ENCODE assay signal across 17 mouse cellular contexts in the genomic region with DNA sequence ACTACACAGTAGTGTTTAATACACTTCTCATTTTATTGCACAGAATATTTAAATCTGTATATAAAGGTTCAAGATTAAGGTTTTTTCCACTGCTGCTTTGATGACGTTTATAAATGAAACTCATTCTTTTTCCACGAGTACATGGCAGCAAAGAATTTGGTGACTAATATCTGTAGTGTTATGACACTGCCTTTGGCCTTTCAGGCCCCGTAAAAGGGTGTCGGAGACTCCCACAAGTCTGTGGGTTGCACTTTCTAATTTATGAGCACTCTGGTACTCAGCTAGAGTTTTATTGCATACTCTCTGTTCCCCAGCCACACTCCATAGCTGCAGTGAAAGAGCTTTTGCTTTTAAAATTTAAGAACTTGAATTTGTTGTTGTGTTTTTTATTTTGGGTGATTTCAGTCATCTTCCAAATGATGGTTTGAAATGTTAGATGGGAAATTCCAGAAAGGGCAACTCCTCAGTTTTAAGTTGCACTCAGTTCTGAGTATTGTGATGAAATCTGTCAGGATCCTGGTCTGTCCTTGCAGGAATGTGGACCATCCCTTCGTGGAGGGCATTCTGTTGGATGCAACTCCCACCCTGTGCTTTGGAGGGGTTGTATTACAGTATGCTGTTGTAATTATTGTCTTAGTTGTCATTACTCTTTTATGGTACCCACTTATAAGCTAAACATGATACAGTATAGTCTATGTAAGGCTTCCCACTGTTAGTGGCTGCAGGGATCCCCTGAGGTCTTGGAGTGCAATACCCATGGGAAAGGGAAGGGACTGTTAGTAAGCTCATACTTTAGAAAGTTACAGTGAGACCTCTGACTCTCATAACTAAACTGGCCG.
DNase-seq lines count a peak whose midpoint lies in the region; ATAC-seq and TF ChIP-seq lines count a peak whose summit lies in the region.
"Had no signal": no experiment of that assay in that cellular context is flagged by ENCODE, and none has a peak within 500 bp of the region (broad histone marks: within the 10 kb centered on the region; RNA-seq: fewer than 3 reads in every experiment).

No protein-coding gene starts in this region.

- H3K4me2 ChIP-seq in CH12.LX (ENCODE audit: insufficient read depth, low read depth, poor library complexity, severe bottlenecking), result peak overlapping the region; percentile 97
- peak overlapping the region; percentile 11; the same call in 1 of the 2 replicates for H3K4me2 ChIP-seq in limb, embryonic 13.5 days (replicated peaks)
- H3K4me2 ChIP-seq in forebrain, embryonic 12.5 days, result no peak overlapping the region
- no peak overlapping the region for H3K4me2 ChIP-seq in lung, postnatal 0 days (replicated peaks; ENCODE audit: low read depth, low read length)
- H3K4me2 ChIP-seq: embryonic facial prominence, embryonic 15.5 days; heart, embryonic 15.5 days; hindbrain, embryonic 13.5 days had no signal

- peak overlapping the region; percentile 7 for H3ac ChIP-seq in C2C12 (ENCODE audit: control insufficient read depth, insufficient read length, low read depth)

- H3K9me3 ChIP-seq in CH12.LX (replicated peaks; ENCODE audit: low read length), result no peaks in the 10 kb centered on the region
- no peaks in the 10 kb centered on the region for H3K9me3 ChIP-seq in limb, embryonic 13.5 days
- no peaks in the 10 kb centered on the region for H3K9me3 ChIP-seq in forebrain, embryonic 12.5 days
- H3K9me3 ChIP-seq in lung, postnatal 0 days (ENCODE audit: low read length), result no peaks in the 10 kb centered on the region
- H3K9me3 ChIP-seq: embryonic facial prominence, embryonic 15.5 days; heart, embryonic 15.5 days; hindbrain, embryonic 13.5 days had no signal

- peak; percentile 27 for DNase-seq in kidney, adult 2 months
- no peak for DNase-seq in kidney, adult 9 months
- DNase-seq in CH12.LX (ENCODE audit: extremely low read depth), result peak; percentile 86
- DNase-seq in lung, postnatal 0 days (ENCODE audit: low spot score), result no peak
- DNase-seq: cerebellum, adult 18-20 months; gastrocnemius, postnatal 25 days; kidney, adult 18-20 months; left cerebral cortex, postnatal 4 days; right cerebral cortex, adult 18-20 months had no signal

- peaks cover 4% of the 10 kb centered on the region for H3K79me3 ChIP-seq in C2C12 (ENCODE audit: low read depth)

- ATAC-seq in limb, embryonic 13.5 days (ENCODE audit: low FRiP score, low read depth), result peak; percentile 64; the same call in 1 of the 2 replicates
- ATAC-seq in forebrain, embryonic 12.5 days (ENCODE audit: low FRiP score), result no peak
- no peak for ATAC-seq in lung, postnatal 0 days
- ATAC-seq: forebrain, embryonic 14.5 days had no signal

- H3K36me3 ChIP-seq in kidney, adult 2 months (ENCODE audit: control insufficient read depth, insufficient read depth, low read length), result no peaks in the 10 kb centered on the region; the same call in 1 of the 2 replicates
- H3K36me3 ChIP-seq in C2C12 (ENCODE audit: control insufficient read depth, insufficient read depth) (peaks cover 11% of the 10 kb centered on the region), CH12.LX (replicated peaks in 1 of 2; ENCODE audit: control insufficient read depth in 1 of 2, insufficient read depth in 1 of 2, low read length in 1 of 2) (peaks cover 6 to 20% of the 10 kb centered on the region in 2 experiments)
- no peaks in the 10 kb centered on the region for H3K36me3 ChIP-seq in limb, embryonic 13.5 days
- no peaks in the 10 kb centered on the region for H3K36me3 ChIP-seq in forebrain, embryonic 12.5 days (replicated peaks)
- no peaks in the 10 kb centered on the region for H3K36me3 ChIP-seq in lung, postnatal 0 days (ENCODE audit: insufficient read depth, low read length)
- H3K36me3 ChIP-seq: embryonic facial prominence, embryonic 15.5 days; heart, embryonic 15.5 days; hindbrain, embryonic 13.5 days had no signal

- no peak for TF ChIP-seq CTCF in kidney, adult 2 months (conservative IDR thresholded peaks at IDR 0.05; ENCODE audit: insufficient read depth, insufficient read length, low read depth, low read length)
- no peak for TF ChIP-seq CTCF in C2C12 (IDR thresholded peaks at IDR 0.05; ENCODE audit: control insufficient read depth, insufficient read depth, insufficient read length)
- TF ChIP-seq CTCF in CH12.LX (conservative IDR thresholded peaks at IDR 0.05 in 1 of 2, IDR thresholded peaks at IDR 0.05 in 1 of 2; ENCODE audit: low read depth in 2 of 2, low read length in 2 of 2), result no peak
- TF ChIP-seq CTCF in lung, postnatal 0 days (IDR thresholded peaks at IDR 0.05), result no peak

- WGBS in kidney, adult 2 months, result 40% methylated on average over 6 of the region's 6 CpGs
- WGBS in limb, embryonic 13.5 days, result 32% methylated on average over 6 of the region's 6 CpGs
- 82% methylated on average over 6 of the region's 6 CpGs for WGBS in forebrain, embryonic 12.5 days
- 66% methylated on average over 6 of the region's 6 CpGs for WGBS in lung, postnatal 0 days

- peak overlapping the region; percentile 16; the same call in 1 of the 2 replicates for H3K27ac ChIP-seq in kidney, adult 2 months (ENCODE audit: insufficient read depth, low read depth, low read length)
- peak overlapping the region; percentile 69 for H3K27ac ChIP-seq in CH12.LX (ENCODE audit: insufficient read depth, low read depth)
- H3K27ac ChIP-seq in limb, embryonic 13.5 days, result peak overlapping the region; percentile 33; the same call in 1 of the 2 replicates
- no peak overlapping the region for H3K27ac ChIP-seq in forebrain, embryonic 12.5 days
- no peak overlapping the region for H3K27ac ChIP-seq in lung, postnatal 0 days (ENCODE audit: low read length)
- H3K27ac ChIP-seq: embryonic facial prominence, embryonic 15.5 days; heart, embryonic 15.5 days; hindbrain, embryonic 13.5 days; macrophage had no signal

- H3K79me2 ChIP-seq in C2C12 (ENCODE audit: control insufficient read depth, insufficient read depth) (peaks cover 24% of the 10 kb centered on the region), CH12.LX (replicated peaks; ENCODE audit: control insufficient read depth, extremely low read depth, insufficient read depth, poor library complexity, severe bottlenecking) (peaks cover 17% of the 10 kb centered on the region)

- no peak for TF ChIP-seq RAD21 in CH12.LX (IDR thresholded peaks at IDR 0.05; ENCODE audit: low read depth, low read length)

- no peak for TF ChIP-seq POLR2A in kidney, adult 2 months (IDR thresholded peaks at IDR 0.05; ENCODE audit: low read depth, low read length)
- TF ChIP-seq POLR2A in CH12.LX (IDR thresholded peaks at IDR 0.05; ENCODE audit: low read depth, low read length), result no peak

- dilution Hi-C loops in CH12.LX (cut with MboI; ENCODE audit: extremely low pct_ligation_motif_present, extremely low pct_unique_long_range_greater_than_20kb, low sequenced_read_pairs), result no loop called here

- H3K4me1 ChIP-seq in kidney, adult 2 months (ENCODE audit: control insufficient read depth, insufficient read depth, low read length), result no peaks in the 10 kb centered on the region; the same call in 1 of the 2 replicates
- peaks cover 7 to 22% of the 10 kb centered on the region in 2 experiments for H3K4me1 ChIP-seq in CH12.LX (ENCODE audit: control insufficient read depth in 1 of 2, insufficient read depth in 2 of 2)
- H3K4me1 ChIP-seq in limb, embryonic 13.5 days, result peaks cover 18% of the 10 kb centered on the region
- no peaks in the 10 kb centered on the region for H3K4me1 ChIP-seq in forebrain, embryonic 12.5 days
- H3K4me1 ChIP-seq in lung, postnatal 0 days (ENCODE audit: insufficient read depth, low read depth, low read length), result no peaks in the 10 kb centered on the region
- H3K4me1 ChIP-seq: embryonic facial prominence, embryonic 15.5 days; hindbrain, embryonic 13.5 days had no signal

- peak overlapping the region; percentile 63 for H3K9ac ChIP-seq in CH12.LX (ENCODE audit: insufficient read depth, low read depth)
- H3K9ac ChIP-seq in limb, embryonic 13.5 days, result no peak overlapping the region
- H3K9ac ChIP-seq in forebrain, embryonic 12.5 days, result no peak overlapping the region
- H3K9ac ChIP-seq in lung, postnatal 0 days (replicated peaks; ENCODE audit: low read depth), result no peak overlapping the region
- H3K9ac ChIP-seq: embryonic facial prominence, embryonic 15.5 days; heart, embryonic 15.5 days; hindbrain, embryonic 13.5 days had no signal

- peak; percentile 98 for TF ChIP-seq EP300 in CH12.LX (IDR thresholded peaks at IDR 0.05; ENCODE audit: low read length)
- no peak for TF ChIP-seq EP300 in lung, postnatal 0 days (IDR thresholded peaks at IDR 0.05)

- H3K4me3 ChIP-seq in kidney, adult 2 months (ENCODE audit: insufficient read depth, low read depth, low read length), result no peak overlapping the region
- H3K4me3 ChIP-seq in C2C12 (ENCODE audit: insufficient read depth, poor library complexity, severe bottlenecking) (no peak overlapping the region), CH12.LX (replicated peaks in 1 of 3; ENCODE audit: low read depth in 2 of 3, low read length in 2 of 3, poor library complexity in 1 of 3) (peak overlapping the region in 2 of 3 experiments; percentile 22 to 23)
- no peak overlapping the region for H3K4me3 ChIP-seq in limb, embryonic 13.5 days
- H3K4me3 ChIP-seq in forebrain, embryonic 12.5 days (replicated peaks), result no peak overlapping the region
- H3K4me3 ChIP-seq in lung, postnatal 0 days (ENCODE audit: low read depth, low read length), result no peak overlapping the region
- H3K4me3 ChIP-seq: embryonic facial prominence, embryonic 15.5 days; heart, embryonic 15.5 days; hindbrain, embryonic 13.5 days had no signal

- in situ Hi-C loops in CH12.LX (cut with MboI; ENCODE audit: low pct_ligation_motif_present, low pct_unique_long_range_greater_than_20kb, low sequenced_read_pairs), result no loop called here

- H3K27me3 ChIP-seq in kidney, adult 2 months (replicated peaks; ENCODE audit: control insufficient read depth, insufficient read depth, low read length), result no peaks in the 10 kb centered on the region
- H3K27me3 ChIP-seq in C2C12 (ENCODE audit: control insufficient read depth, insufficient read depth, insufficient read length) (no peaks in the 10 kb centered on the region), CH12.LX (replicated peaks) (no peaks in the 10 kb centered on the region)
- no peaks in the 10 kb centered on the region for H3K27me3 ChIP-seq in limb, embryonic 13.5 days
- H3K27me3 ChIP-seq in forebrain, embryonic 12.5 days, result no peaks in the 10 kb centered on the region
- H3K27me3 ChIP-seq in lung, postnatal 0 days (replicated peaks; ENCODE audit: insufficient read depth, low read length), result no peaks in the 10 kb centered on the region
- H3K27me3 ChIP-seq: embryonic facial prominence, embryonic 15.5 days; heart, embryonic 15.5 days; hindbrain, embryonic 13.5 days had no signal

TF ChIP-seq in C2C12, 6 proteins besides CTCF, POLR2A, EP300 and RAD21:
- TF ChIP-seq FOSL1 (IDR thresholded peaks at IDR 0.05; ENCODE audit: insufficient read depth, low read length, poor library complexity, severe bottlenecking) (no peak), CEBPB (IDR thresholded peaks at IDR 0.05; ENCODE audit: low read depth) (peak; percentile 30)

TF ChIP-seq in CH12.LX, 34 proteins besides CTCF, POLR2A, EP300 and RAD21 (continues in another document):
- TF ChIP-seq TCF12 (IDR thresholded peaks at IDR 0.05; ENCODE audit: low read depth, low read length), result peak; percentile 77
- TF ChIP-seq NRF1 (IDR thresholded peaks at IDR 0.05; ENCODE audit: low read depth, low read length), result no peak
- peak; percentile 84 for TF ChIP-seq BHLHE40 (IDR thresholded peaks at IDR 0.05; ENCODE audit: low read depth, low read length)
- TF ChIP-seq MEF2A (IDR thresholded peaks at IDR 0.05; ENCODE audit: borderline replicate concordance, low read depth, low read length), result peak; percentile 92

Comparison
In these comparisons a context has a peak if more than half of its experiments do, and no peak if none do; other contexts are left out.
1. DNase-seq: peak in kidney, adult 2 months (single experiment) and CH12.LX (single experiment); none in kidney, adult 9 months (single experiment) and lung, postnatal 0 days (single experiment).
2. H3K27ac ChIP-seq: peak in kidney, adult 2 months (single experiment), CH12.LX (single experiment) and limb, embryonic 13.5 days (single experiment); none in forebrain, embryonic 12.5 days (single experiment) and lung, postnatal 0 days (single experiment).
3. H3K4me3 ChIP-seq: peak in CH12.LX (2 of 3); none in kidney, adult 2 months (single experiment), C2C12 (single experiment), limb, embryonic 13.5 days (single experiment), forebrain, embryonic 12.5 days (single experiment) and lung, postnatal 0 days (single experiment).
4. H3K4me2 ChIP-seq: peak in CH12.LX (single experiment) and limb, embryonic 13.5 days (single experiment); none in forebrain, embryonic 12.5 days (single experiment) and lung, postnatal 0 days (single experiment).